Mouse (Mus musculus) v-Abl transformed pro-B cells (cell line): Measurements from ENCODE around the gene Kbtbd4.

Experiments used
- in situ Hi-C, 2 experiments: fragments of 400-800 bp; cut with MboI; formaldehyde crosslinking; loops; one replicate each; pipeline ENCODE4 v1.15.1; 2025; ENCODE audit not compliant: unreplicated experiment in 2 of 2

Gene Kbtbd4

GRCm38 (mm10) chr2:90904076-90904855, at the start of gene Kbtbd4, which contains the start of gene Ndufs3:
Kbtbd4 (plus strand) TSS chr2:90904740.
Ndufs3 (minus strand) TSS chr2:90904827.
- in situ Hi-C loops: no loop called here

GRCm38 (mm10) chr2:90861486-90861885, 43.1 kb upstream of the Kbtbd4 start:
- in situ Hi-C loops: loop anchor here (5.0 to 25.0 kb wide), 4 partner anchors 196 to 626 kb away; no protein-coding TSS in a partner anchor

GRCm38 (mm10) chr2:90864184-90864583, 40.4 kb upstream of the Kbtbd4 start:
- in situ Hi-C loops: loop anchor here (5.0 to 25.0 kb wide), 4 partner anchors 193 to 623 kb away; no protein-coding TSS in a partner anchor

GRCm38 (mm10) chr2:90866524-90866923, 38.0 kb upstream of the Kbtbd4 start:
- in situ Hi-C loops: loop anchor here (5.0 to 25.0 kb wide), 5 partner anchors 196 to 621 kb away; no protein-coding TSS in a partner anchor

GRCm38 (mm10) chr2:90870136-90870601, 34.4 kb upstream of the Kbtbd4 start:
- in situ Hi-C loops: loop anchor here in 1 of 2 experiments (25.0 kb wide), 1 partner anchor 617 kb away; no protein-coding TSS in a partner anchor

GRCm38 (mm10) chr2:90871180-90871961, 33.2 kb upstream of the Kbtbd4 start:
- in situ Hi-C loops: loop anchor here in 1 of 2 experiments (25.0 kb wide), 1 partner anchor 616 kb away; no protein-coding TSS in a partner anchor

GRCm38 (mm10) chr2:90874025-90874424, 30.5 kb upstream of the Kbtbd4 start:
- in situ Hi-C loops: loop anchor here in 1 of 2 experiments (25.0 kb wide), 1 partner anchor 613 kb away; no protein-coding TSS in a partner anchor

GRCm38 (mm10) chr2:90875239-90875638, 29.3 kb upstream of the Kbtbd4 start:
- in situ Hi-C loops: no loop called here

GRCm38 (mm10) chr2:90877584-90878259, 26.8 kb upstream of the Kbtbd4 start:
- in situ Hi-C loops: no loop called here

GRCm38 (mm10) chr2:90879419-90879818, 25.1 kb upstream of the Kbtbd4 start:
- in situ Hi-C loops: no loop called here

- in situ Hi-C loops: no loop called here
Measured at GRCm38 (mm10) chr2:90880144-90880785, 24.3 kb upstream of the Kbtbd4 start.

- in situ Hi-C loops: no loop called here
Measured at GRCm38 (mm10) chr2:90881824-90882223, 22.7 kb upstream of the Kbtbd4 start.

GRCm38 (mm10) chr2:90885218-90886041, 19.1 kb upstream of the Kbtbd4 start, which contains the start of gene C1qtnf4:
C1qtnf4 (plus strand) TSS chr2:90885860.
- in situ Hi-C loops: no loop called here

- in situ Hi-C loops: no loop called here
Measured at GRCm38 (mm10) chr2:90886436-90886835, 18.1 kb upstream of the Kbtbd4 start.

- in situ Hi-C loops: no loop called here
Measured at GRCm38 (mm10) chr2:90887627-90888026, 16.9 kb upstream of the Kbtbd4 start.

GRCm38 (mm10) chr2:90889550-90890548, 14.7 kb upstream of the Kbtbd4 start:
- in situ Hi-C loops: no loop called here

- in situ Hi-C loops: no loop called here
Measured at GRCm38 (mm10) chr2:90893673-90894298, 10.8 kb upstream of the Kbtbd4 start.
